Mouse (Mus musculus): ENCODE results near the gene Ano8.
"Not testable (repeated sequence)": the region's sequence is repeated elsewhere in the genome, so short reads cannot be mapped to it uniquely, and the experiment has no call there.

The Ano8 gene

GRCm38 (mm10) chr8:71437041-71437440 is 48.7 kb downstream of the Ano8 start:
- no peak for DNase-seq

- not testable (repeated sequence) for DNase-seq
These were observed 52.8 kb downstream of the Ano8 start for GRCm38 (mm10) chr8:71432935-71433334.

Measured in kidney, adult 18-20 months (tissue).